Mouse (Mus musculus) embryo, embryonic 9.5 days (tissue): ENCODE measurements around the gene Tnnc2.

Experiments used
- DNase-seq: peaks from one replicate; pipeline ENCODE4 v3.0.0-alpha.2; 2017; ENCODE audit errors: extremely low spot score

Gene Tnnc2

GRCm38 (mm10) chr2:164737377-164738090, 42.2 kb downstream of the Tnnc2 start:
- DNase-seq: no peak

DNA sequence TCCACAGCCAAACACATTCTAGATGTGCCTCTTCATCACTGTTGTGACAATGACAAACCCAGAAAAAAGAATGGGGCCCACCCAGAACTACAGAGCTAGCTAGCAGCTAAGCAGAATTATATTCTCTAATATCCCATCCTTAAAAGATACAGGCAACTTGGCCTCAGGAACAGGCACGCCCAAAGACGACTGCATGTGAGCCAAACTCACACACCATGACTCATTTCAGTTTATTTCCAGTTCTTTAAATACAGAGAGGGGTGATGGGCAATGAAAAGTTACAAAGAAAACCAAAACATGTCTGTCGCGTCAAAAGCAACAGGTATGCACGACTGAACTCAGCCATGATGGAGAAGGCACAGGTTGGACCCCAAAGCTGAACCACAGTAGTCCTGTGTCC, 44.3 kb downstream of the Tnnc2 start:
- no peak for DNase-seq

GRCm38 (mm10) chr2:164734839-164735238, 44.9 kb downstream of the Tnnc2 start:
- DNase-seq: no peak

DNA sequence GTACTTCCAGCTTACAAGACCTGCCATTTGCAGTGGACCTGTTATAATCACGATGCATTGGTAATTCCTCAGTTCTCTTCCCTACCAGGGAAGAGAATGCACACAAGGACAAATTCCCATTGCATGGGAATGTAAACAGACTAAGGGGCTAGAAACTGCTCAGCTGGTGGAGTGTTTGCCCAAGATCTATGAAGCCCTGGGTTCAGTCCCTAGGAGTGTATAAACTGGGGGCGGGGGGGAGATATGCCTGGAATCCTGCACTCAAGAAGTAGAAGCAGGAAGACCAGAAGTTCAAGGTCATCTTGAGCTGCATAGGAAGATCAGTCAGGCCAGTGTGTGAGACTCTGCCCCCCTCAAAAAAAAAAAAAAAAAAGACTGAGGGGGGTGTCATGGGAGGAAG, 46.5 kb downstream of the Tnnc2 start:
- DNase-seq: no peak

DNA sequence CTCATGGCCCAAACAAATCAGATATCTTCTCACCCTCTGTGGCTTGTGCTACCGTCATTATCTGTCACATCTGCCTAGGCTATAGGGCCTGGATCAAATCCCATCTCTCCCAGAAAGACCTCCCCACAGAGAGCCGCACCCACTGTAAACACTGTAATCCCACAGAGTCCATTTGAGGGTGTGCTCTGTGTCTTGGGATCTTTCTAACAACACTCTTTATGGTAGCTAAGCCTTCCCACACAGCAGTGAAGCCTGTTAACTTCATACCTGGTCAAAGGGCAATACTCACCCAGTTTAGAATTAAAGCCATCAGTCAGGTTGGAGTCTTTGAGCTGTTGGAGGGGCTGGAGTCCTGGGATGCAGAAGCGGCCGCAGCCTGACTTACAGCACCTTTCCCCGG, 48.0 kb downstream of the Tnnc2 start:
- no peak for DNase-seq
